Comparison of ENCODE assay signal across 8 mouse cellular contexts in genomic region chr10:88200541-88200940, GRCm38 (mm10). TPM values are rescaled to one million over a fixed set of nuclear protein-coding genes. Genes with fewer than 3 reads are reported as not detected.
DNase-seq lines count a peak whose midpoint lies in the region; ATAC-seq lines count a peak whose summit lies in the region.

No protein-coding gene starts in this region.

- H3K4me1 ChIP-seq in kidney, embryonic 14.5 days (ENCODE audit: control insufficient read depth, insufficient read depth, low read length), result no peaks in the 10 kb centered on the region
- H3K4me1 ChIP-seq in hindbrain, embryonic 10.5 days (replicated peaks), result peaks cover 7% of the 10 kb centered on the region

- DNase-seq in kidney, postnatal 14 days, result no peak
- DNase-seq in adipocyte (ENCODE audit: low spot score), result peak; percentile 25
- no peak for DNase-seq in hindbrain, embryonic 10.5 days (ENCODE audit: low spot score)
- no peak for DNase-seq in left cerebral cortex, adult 9 months (ENCODE audit: low spot score in 2 of 2)
- DNase-seq in thymus, postnatal 14 days, result no peak

- ATAC-seq in kidney, embryonic 14.5 days (ENCODE audit: low FRiP score, low TSS enrichment), result peak; percentile 71
- ATAC-seq in cerebellum, adult (ENCODE audit: insufficient number of reproducible peaks, low FRiP score, low TSS enrichment), result no peak

- H3K4me2 ChIP-seq in kidney, embryonic 14.5 days (replicated peaks; ENCODE audit: low read depth, low read length), result peak overlapping the region; percentile 64

- H3K79me2 ChIP-seq in macrophage (ENCODE audit: inconsistent target), result peaks cover 8% of the 10 kb centered on the region; the same call in 1 of the 2 replicates

- H3K36me3 ChIP-seq in kidney, embryonic 14.5 days (ENCODE audit: control insufficient read depth, insufficient read depth, low read length), result no peaks in the 10 kb centered on the region; the same call in 1 of the 2 replicates
- H3K36me3 ChIP-seq in hindbrain, embryonic 10.5 days, result peaks cover 18% of the 10 kb centered on the region
- peaks cover 12% of the 10 kb centered on the region for H3K36me3 ChIP-seq in macrophage (ENCODE audit: inconsistent target)

- 9% methylated on average over 4 of the region's 4 CpGs for WGBS in kidney, embryonic 14.5 days
- WGBS in hindbrain, embryonic 10.5 days, result 23% methylated on average over 4 of the region's 4 CpGs
- 8% methylated on average over 4 of the region's 4 CpGs for WGBS in macrophage (ENCODE audit: missing documents)

- no peaks in the 10 kb centered on the region for H3K9me3 ChIP-seq in kidney, embryonic 14.5 days (ENCODE audit: control insufficient read depth, low read length)
- no peaks in the 10 kb centered on the region for H3K9me3 ChIP-seq in hindbrain, embryonic 10.5 days

- H3K4me3 ChIP-seq in kidney, embryonic 14.5 days (ENCODE audit: low read length), result peak overlapping the region; percentile 72
- peak overlapping the region; percentile 69 for H3K4me3 ChIP-seq in hindbrain, embryonic 10.5 days
- peak overlapping the region; percentile 93 for H3K4me3 ChIP-seq in macrophage (ENCODE audit: inconsistent target)

- no peak overlapping the region for H3K27ac ChIP-seq in kidney, embryonic 14.5 days (ENCODE audit: low read depth, low read length)
- peak overlapping the region; percentile 92 for H3K27ac ChIP-seq in hindbrain, embryonic 10.5 days
- peak overlapping the region; percentile 77 for H3K27ac ChIP-seq in macrophage

- H3K9ac ChIP-seq in kidney, embryonic 14.5 days (ENCODE audit: low read depth, low read length), result 0 out of 2 replicates have a peak overlapping the region, but pooled peaks have one; percentile 74

- H3K27me3 ChIP-seq in kidney, embryonic 14.5 days (ENCODE audit: control insufficient read depth, insufficient read depth, low read length), result no peaks in the 10 kb centered on the region
- H3K27me3 ChIP-seq in hindbrain, embryonic 10.5 days (ENCODE audit: insufficient read depth, poor library complexity, severe bottlenecking), result no peaks in the 10 kb centered on the region

RNA-seq across cellular contexts. Expression of gene Washc3, which starts 0.4 kb away (rescaled TPM):
- polyA plus RNA-seq in kidney, embryonic 14.5 days (2014; fragmentation: Nextera tagmentation; extraction: Ambion mirVana), result 60.1 and 79.3 TPM in 2 replicates
- polyA plus RNA-seq in hindbrain, embryonic 10.5 days (2016; fragmentation: Nextera tagmentation; extraction: Ambion mirVana), result 47.0 and 51.1 TPM in 2 replicates
- 10 to 100 TPM; 16.7 to 57.8 (median 38.6) TPM for total RNA-seq in macrophage (2018; cell fraction: chromatin; rRNA removed)
- total RNA-seq in macrophage (2018; cell fraction: cytosol; rRNA removed), result 10 to 100 TPM; 48.1 to 85.4 (median 61.6) TPM
- total RNA-seq in macrophage (2018; cell fraction: nucleus; rRNA removed), result 10 to 100 TPM; 22.0 to 49.8 (median 34.5) TPM
- 57.2 to 82.7 TPM (median 66.7 TPM) in 3 replicates for polyA plus RNA-seq in macrophage (2018)

RNA-seq across cellular contexts. Expression of gene Nup37, which starts 53.7 kb away (rescaled TPM):
- polyA plus RNA-seq in kidney, embryonic 14.5 days (2014; fragmentation: Nextera tagmentation; extraction: Ambion mirVana), result 102 and 127 TPM in 2 replicates
- 98.0 and 102 TPM in 2 replicates for polyA plus RNA-seq in hindbrain, embryonic 10.5 days (2016; fragmentation: Nextera tagmentation; extraction: Ambion mirVana)
- total RNA-seq in macrophage (2018; cell fraction: chromatin; rRNA removed), result 10 to 100 TPM in 11 of 26 experiments, 1 to 10 TPM in 15; 1.7 to 23.5 (median 8.4) TPM
- 1 to 10 TPM; 2.6 to 9.4 (median 6.6) TPM for total RNA-seq in macrophage (2018; cell fraction: cytosol; rRNA removed)
- total RNA-seq in macrophage (2018; cell fraction: nucleus; rRNA removed), result 10 to 100 TPM in 7 of 26 experiments, 1 to 10 TPM in 19; 2.9 to 18.6 (median 7.3) TPM
- polyA plus RNA-seq in macrophage (2018), result 6.1 to 13.3 TPM (median 6.8 TPM) in 3 replicates

RNA-seq across cellular contexts. Expression of gene Parpbp, which starts 53.8 kb away (rescaled TPM):
- 9.3 and 14.1 TPM in 2 replicates for polyA plus RNA-seq in kidney, embryonic 14.5 days (2014; fragmentation: Nextera tagmentation; extraction: Ambion mirVana)
- polyA plus RNA-seq in hindbrain, embryonic 10.5 days (2016; fragmentation: Nextera tagmentation; extraction: Ambion mirVana), result 11.3 and 12.8 TPM in 2 replicates
- 1 to 10 TPM in 20 of 26 experiments, under 1 TPM in 6; 0.25 to 6.7 (median 1.8) TPM for total RNA-seq in macrophage (2018; cell fraction: chromatin; rRNA removed)
- total RNA-seq in macrophage (2018; cell fraction: cytosol; rRNA removed), result 1 to 10 TPM in 4 of 26 experiments, under 1 TPM in 22; 0.18 to 1.3 (median 0.55) TPM
- total RNA-seq in macrophage (2018; cell fraction: nucleus; rRNA removed), result 1 to 10 TPM in 11 of 26 experiments, under 1 TPM in 15; 0.12 to 7.0 (median 0.93) TPM
- 0.23 to 1.9 TPM (median 0.93 TPM) in 3 replicates for polyA plus RNA-seq in macrophage (2018)
